Mouse (Mus musculus) gastrocnemius, postnatal 14 days (tissue): Measurements from ENCODE around the gene Gclc. TPM values are rescaled to one million over a fixed set of nuclear protein-coding genes. Genes with fewer than 3 reads are reported as not detected.

Source experiments
- DNase-seq: peaks from one replicate; pipeline ENCODE4 v3.0.0; 2021; ENCODE audit warnings: mixed read lengths
- intact Hi-C: fragments of 180-260 bp; cut with DNase I; formaldehyde crosslinking; loops from one replicate; pipeline ENCODE4 v1.15.1; 2025; ENCODE audit warnings: low total_unique reads
- total RNA-seq, 2 experiments: library from RNA; stranded (reverse); gene quantifications; 2 replicates each; pipeline ENCODE4 v1.2.3; 2021

Gene Gclc
- total RNA-seq, 2 experiments from 2014 or later: 4.3 to 5.0 TPM

- intact Hi-C loops: no loop called here
- DNase-seq: peak; percentile 11
Measured at GRCm38 (mm10) chr9:77826237-77826636, 71.9 kb downstream of the Gclc start.

GRCm38 (mm10) chr9:77828531-77828965, 74.2 kb downstream of the Gclc start:
- DNase-seq: peak; percentile 9
- intact Hi-C loops: no loop called here

GRCm38 (mm10) chr9:77834259-77834993, 80.1 kb downstream of the Gclc start:
- no peak for DNase-seq
- intact Hi-C loops: no loop called here

GRCm38 (mm10) chr9:77835122-77835521, 80.8 kb downstream of the Gclc start:
- DNase-seq: no peak
- intact Hi-C loops: no loop called here

GRCm38 (mm10) chr9:77835756-77836155, 81.4 kb downstream of the Gclc start:
- no peak for DNase-seq
- intact Hi-C loops: no loop called here

- DNase-seq: peak; percentile 31
- intact Hi-C loops: no loop called here
Measured at GRCm38 (mm10) chr9:77838586-77838985, 84.3 kb downstream of the Gclc start.

Other genes with a start within 250 kb of the Gclc start
- 1 to 10 TPM; 1.2 to 1.6 TPM for gene Lrrc1, start 209.7 kb upstream of the Gclc start, total RNA-seq
- gene Klhl31, start 118.0 kb upstream of the Gclc start, total RNA-seq: 100 to 1,000 TPM; 489 to 543 TPM
- 10 to 100 TPM; 21.7 to 23.4 TPM for gene Elovl5, start 162.8 kb downstream of the Gclc start, total RNA-seq